Mouse (Mus musculus): Measurements from ENCODE around the gene Kctd20. TPM values are rescaled to one million over a fixed set of nuclear protein-coding genes. Genes with fewer than 3 reads are reported as not detected.
A peak's percentile ranks its signal among the peaks of the same experiment; 100 is the strongest.

Kctd20 gene
- total RNA-seq (2021), result 10 to 100 TPM; 32.2 to 36.7 TPM
- long read RNA-seq, experiment 1, full-length matches to known transcripts, result 17 of 24 reads
- long read RNA-seq, experiment 1, partial matches to known transcripts, result 1 of 24 reads
- long read RNA-seq, experiment 1, other reads (novel, unspliced or antisense), result 6 of 24 reads
- long read RNA-seq, experiment 2, full-length matches to known transcripts, result 16 of 21 reads
- long read RNA-seq, experiment 2, partial matches to known transcripts, result 1 of 21 reads
- long read RNA-seq, experiment 2, other reads (novel, unspliced or antisense), result 4 of 21 reads

GRCm38 (mm10) chr17:28951831-28952799 lies at the start of gene Kctd20:
TSS of gene Kctd20 (plus strand) at chr17:28951950.
- intact Hi-C loops (cut with DNase I), result no loop called here
- peak; percentile 90 to 95 for DNase-seq

DNA sequence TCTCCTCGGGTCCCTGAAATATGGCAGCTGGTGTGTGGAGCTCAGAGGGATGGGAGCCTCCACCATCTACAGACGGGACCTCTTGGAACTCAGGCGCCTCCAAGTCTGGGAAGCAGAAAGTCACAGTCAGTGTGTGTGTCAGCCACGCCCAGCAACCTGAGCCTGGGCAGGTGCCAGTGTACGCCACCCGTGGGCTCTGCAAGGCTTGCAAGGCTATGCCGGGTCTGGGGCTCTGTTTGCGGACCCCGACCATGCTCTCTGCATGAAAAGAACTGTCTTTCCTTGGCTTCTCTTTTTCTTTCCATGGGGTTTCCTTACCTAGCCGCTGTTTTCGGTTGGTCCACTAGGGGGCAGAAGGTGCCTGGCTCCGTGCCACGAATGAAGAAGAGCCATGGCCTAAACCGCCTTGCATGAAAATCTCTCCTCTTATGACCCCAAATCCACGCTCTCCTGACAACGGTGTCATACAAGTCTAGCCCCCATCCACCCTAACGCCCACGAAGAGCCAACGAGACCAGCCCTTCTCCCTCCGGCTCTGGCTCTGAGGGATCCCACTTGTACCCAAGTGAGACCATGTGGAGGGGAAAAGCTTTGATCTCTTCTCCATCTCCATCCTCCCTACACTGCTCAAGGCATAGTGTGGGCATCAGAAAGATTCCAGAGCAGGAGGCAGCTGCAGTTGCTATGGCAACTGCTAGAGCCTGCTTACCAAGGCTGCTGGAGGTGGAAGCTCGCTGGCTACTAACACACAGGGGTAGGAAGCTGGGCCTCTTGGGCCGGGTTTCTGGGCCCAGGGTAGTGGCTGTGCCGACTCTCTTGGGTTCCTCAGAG lies 47.0 kb upstream of the Kctd20 start:
- peak; percentile 61 to 70 for DNase-seq

DNA sequence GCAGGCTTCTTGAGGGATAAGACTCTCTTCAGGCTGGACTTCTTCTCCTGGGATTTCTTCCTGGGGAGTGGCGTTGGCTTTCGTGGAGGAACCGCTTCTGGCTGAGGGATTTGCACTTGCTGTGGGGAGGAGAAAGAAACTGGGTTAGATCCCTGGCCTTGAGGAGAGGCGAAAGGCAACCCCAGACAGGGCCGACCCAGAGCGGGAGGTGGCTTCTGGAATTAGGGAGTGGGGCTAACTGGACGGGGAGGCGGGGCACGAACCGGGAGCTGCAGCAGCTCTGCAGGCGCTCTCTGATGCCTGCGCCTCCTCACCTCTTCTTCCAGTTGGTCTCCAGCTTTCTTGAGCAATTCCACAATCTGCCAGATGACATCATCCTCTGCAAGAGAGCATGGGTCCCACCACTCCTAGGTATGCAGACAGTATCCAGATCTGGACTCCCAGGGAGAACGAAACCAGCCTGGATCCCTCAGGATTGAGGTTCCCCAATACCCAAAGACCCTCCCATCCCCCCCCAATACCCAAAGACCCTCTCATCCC lies 46.3 kb upstream of the Kctd20 start:
- no peak for DNase-seq
- intact Hi-C loops (cut with DNase I), result no loop called here

More for the DNA sequence above, 47.0 kb upstream of the Kctd20 start:
- intact Hi-C loops (cut with DNase I), result no loop called here

DNA sequence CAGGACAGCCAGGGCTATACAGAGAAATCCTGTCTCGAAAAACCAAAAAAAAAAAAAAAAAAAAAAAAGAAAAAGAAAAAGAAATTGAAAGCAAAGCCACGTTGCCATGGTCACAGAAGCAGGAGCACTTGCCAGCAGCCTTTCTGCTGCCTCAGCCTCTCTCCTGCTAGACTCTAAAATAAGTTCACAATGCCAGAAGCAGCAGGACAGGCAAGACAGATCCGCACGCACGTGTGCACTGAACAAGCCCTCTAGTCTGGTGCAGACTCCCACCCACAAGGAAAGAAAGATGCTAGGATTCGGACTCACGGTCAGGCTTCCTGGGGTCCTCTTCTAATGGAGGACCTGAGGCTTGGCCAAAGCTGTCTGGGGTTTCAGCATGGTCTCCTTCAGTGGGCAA lies 43.8 kb upstream of the Kctd20 start:
- DNase-seq, result no peak
- intact Hi-C loops (cut with DNase I), result no loop called here

- intact Hi-C loops (cut with DNase I), result no loop called here
- no peak for DNase-seq
Observed at GRCm38 (mm10) chr17:28909252-28909941, 42.4 kb upstream of the Kctd20 start.

- intact Hi-C loops (cut with DNase I), result no loop called here
- DNase-seq, result no peak
Observed at GRCm38 (mm10) chr17:28910139-28910538, 41.6 kb upstream of the Kctd20 start.

DNA sequence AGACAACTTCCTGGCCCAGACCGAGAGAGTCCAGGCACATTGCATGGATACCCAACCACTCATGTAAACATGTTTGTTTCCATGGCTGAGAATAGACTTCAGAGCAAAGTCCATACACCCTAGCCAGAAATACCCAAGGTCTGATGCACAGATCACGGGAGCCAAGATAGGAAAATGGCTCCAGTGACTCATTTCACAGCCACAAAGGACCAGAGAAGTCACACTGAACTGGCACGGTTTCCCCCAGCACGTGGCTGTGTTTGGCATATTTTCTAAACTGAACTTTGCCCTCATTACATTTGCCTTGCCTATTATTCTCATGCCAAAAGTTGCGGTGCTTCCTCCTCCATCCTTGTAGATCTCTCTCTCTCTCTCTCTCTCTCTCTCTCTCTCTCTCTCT lies 38.5 kb upstream of the Kctd20 start:
- no peak for DNase-seq
- intact Hi-C loops (cut with DNase I), result no loop called here

DNA sequence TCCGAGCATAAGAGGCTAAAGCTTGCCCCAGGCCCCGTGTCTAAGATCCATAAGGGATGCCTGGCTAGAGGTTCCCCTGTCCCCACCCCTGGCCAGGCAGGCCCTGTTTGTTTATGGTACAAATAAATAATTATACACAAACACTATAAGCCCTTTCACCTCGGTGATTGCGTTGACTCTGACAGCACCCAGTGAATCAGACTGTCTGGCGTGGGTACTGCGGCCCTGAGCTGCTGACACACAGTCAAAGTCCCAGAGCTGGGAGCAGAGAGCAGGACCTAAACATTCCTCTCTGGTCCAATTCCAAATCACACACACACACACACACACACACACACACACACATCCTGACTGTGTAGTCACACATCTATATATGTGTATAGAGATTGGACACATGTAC lies 37.8 kb upstream of the Kctd20 start:
- intact Hi-C loops (cut with DNase I), result no loop called here
- DNase-seq, result no peak

DNA sequence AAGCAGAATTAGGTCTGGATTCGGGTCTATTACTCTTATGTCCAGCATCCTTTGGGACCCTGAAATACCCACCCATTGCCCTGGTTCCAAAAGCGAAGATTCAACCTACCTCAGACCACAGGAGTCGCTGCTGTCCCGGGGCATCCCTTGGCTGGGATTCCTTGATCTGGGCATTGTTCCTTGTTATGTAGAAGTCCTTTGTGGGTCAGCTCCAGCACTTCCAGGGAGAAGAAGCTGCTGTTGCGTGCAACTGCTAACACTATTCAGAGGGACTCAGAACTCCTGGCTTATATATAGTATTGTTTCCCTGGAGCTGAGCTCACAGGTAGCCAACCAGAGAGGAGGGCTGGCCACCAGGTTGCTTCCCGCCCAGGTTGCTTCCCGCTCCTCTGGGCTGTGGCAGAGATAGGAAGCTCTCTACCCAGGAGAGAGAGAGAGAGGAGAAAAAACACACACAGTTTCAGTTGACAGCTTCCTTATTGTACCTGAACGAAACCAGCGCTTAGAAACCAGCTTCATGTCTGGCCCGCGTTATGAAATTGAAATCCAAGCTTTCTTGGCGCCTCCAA lies 36.6 kb upstream of the Kctd20 start, which contains the start of gene 4930539E08Rik:
4930539E08Rik (minus strand) TSS at position 265 of the 569 bp plus-strand sequence.
- intact Hi-C loops (cut with DNase I), result no loop called here
- DNase-seq, result no peak

- intact Hi-C loops (cut with DNase I), result no loop called here
- no peak for DNase-seq
Observed at GRCm38 (mm10) chr17:28916520-28916919, 35.2 kb upstream of the Kctd20 start.

GRCm38 (mm10) chr17:28921086-28921485 lies 30.7 kb upstream of the Kctd20 start:
- no peak for DNase-seq
- intact Hi-C loops (cut with DNase I), result loop anchor here (5.0 kb wide), 1 partner anchor 144 kb away; no protein-coding TSS in a partner anchor

DNA sequence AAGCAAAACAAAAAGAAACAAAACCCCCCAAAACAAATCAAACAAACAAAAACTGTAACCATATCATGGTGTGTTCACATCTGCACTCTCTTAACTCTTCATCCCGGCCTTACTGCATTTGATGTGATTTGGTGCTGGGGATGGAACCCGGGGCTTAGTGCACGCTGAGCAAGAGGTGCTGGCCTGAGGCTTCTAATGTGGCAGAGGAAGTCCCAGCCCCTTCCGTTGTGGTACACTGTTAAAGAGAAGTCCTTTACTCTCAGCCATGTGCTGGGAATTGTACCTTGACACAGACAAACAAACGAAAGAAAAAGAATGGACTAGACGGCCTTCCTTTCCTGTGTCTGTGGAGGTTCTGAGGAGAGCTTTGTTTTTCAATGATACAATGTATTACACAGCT lies 29.7 kb upstream of the Kctd20 start:
- no peak for DNase-seq
- intact Hi-C loops (cut with DNase I), result loop anchor here (5.0 kb wide), 1 partner anchor 145 kb away; no protein-coding TSS in a partner anchor

DNA sequence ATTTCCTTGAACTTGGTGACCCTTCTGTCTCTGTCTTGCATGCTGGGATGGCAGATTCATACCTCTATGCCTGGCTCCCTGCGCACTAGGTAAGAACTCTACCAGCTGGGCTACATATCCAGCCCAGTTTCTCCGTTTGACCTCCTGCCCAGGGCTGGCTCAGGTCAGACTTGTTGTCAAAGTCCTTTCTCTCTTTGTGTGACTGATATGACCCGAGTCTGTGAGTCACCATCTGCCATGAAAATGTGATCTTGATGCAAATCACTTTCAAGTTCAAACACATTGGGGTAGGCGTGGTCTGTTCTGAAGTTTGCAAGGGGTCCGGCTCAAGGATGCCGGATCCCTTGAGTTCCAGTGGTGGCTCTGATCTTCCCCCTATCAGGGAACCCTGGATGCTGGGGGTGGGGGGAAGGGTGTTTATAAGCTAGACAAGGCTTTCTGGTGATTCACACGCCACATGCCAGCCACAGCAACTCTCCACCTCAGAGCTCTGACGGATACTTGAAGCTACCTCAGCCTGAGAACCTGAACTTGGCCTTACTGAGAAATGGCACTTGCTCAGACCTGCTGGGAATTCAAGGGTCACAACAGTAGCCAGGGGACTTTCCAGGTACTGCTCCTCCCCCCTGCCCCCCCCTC lies 26.7 kb upstream of the Kctd20 start:
- DNase-seq, result no peak
- intact Hi-C loops (cut with DNase I), result loop anchor here (5.0 kb wide), 3 partner anchors 43 to 238 kb away; no protein-coding TSS in a partner anchor

DNA sequence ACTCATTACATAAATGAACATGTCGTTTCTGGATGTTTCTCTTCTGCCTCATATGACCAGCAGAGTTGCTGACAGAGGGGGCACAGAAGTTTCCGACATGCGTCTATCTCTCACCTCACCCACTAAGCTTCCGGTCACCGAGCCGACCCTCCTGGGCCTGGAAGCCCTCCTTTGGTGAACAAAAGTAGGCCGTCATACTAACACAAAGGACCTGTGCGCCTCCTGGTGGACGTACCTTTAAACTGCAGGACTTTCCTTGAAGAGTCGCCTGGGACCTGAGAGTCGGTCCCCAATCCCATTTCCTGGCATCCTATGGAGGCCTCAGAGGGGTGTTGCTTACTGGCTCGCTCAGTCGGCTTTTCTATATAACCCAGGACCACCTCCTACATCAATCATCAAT lies 25.4 kb upstream of the Kctd20 start:
- peak; percentile 64 to 74 for DNase-seq

GRCm38 (mm10) chr17:28926866-28927635 lies 24.7 kb upstream of the Kctd20 start:
- DNase-seq, result peak; percentile 37 to 40
- intact Hi-C loops (cut with DNase I), result loop anchor here (2.0 to 5.0 kb wide), 3 partner anchors 45 to 240 kb away; no protein-coding TSS in a partner anchor

More for the DNA sequence above, 25.4 kb upstream of the Kctd20 start:
- intact Hi-C loops (cut with DNase I), result loop anchor here (2.0 to 5.0 kb wide), 3 partner anchors 44 to 239 kb away; no protein-coding TSS in a partner anchor

GRCm38 (mm10) chr17:28928004-28928403 lies 23.7 kb upstream of the Kctd20 start:
- intact Hi-C loops (cut with DNase I), result loop anchor here (5.0 kb wide), 2 partner anchors 46 to 241 kb away; no protein-coding TSS in a partner anchor
- DNase-seq, result no peak

GRCm38 (mm10) chr17:28929369-28929768 lies 22.4 kb upstream of the Kctd20 start:
- intact Hi-C loops (cut with DNase I), result loop anchor here (5.0 kb wide), 2 partner anchors 47 to 242 kb away; no protein-coding TSS in a partner anchor

More at GRCm38 (mm10) chr17:28929369-28929768, 22.4 kb upstream of the Kctd20 start:
- DNase-seq, result no peak

Data from gastrocnemius, postnatal 36 days (tissue).